Mouse (Mus musculus): Measurements from ENCODE around the gene Hist1h3d. TPM values are rescaled to one million over a fixed set of nuclear protein-coding genes. Genes with fewer than 3 reads are reported as not detected.
"Not testable (repeated sequence)": the region's sequence is repeated elsewhere in the genome, so short reads cannot be mapped to it uniquely, and the experiment has no call there.

Gene Hist1h3d
- total and polyA plus RNA-seq, 2 experiments from 2014 or later = 0.96 to 173 TPM

DNA sequence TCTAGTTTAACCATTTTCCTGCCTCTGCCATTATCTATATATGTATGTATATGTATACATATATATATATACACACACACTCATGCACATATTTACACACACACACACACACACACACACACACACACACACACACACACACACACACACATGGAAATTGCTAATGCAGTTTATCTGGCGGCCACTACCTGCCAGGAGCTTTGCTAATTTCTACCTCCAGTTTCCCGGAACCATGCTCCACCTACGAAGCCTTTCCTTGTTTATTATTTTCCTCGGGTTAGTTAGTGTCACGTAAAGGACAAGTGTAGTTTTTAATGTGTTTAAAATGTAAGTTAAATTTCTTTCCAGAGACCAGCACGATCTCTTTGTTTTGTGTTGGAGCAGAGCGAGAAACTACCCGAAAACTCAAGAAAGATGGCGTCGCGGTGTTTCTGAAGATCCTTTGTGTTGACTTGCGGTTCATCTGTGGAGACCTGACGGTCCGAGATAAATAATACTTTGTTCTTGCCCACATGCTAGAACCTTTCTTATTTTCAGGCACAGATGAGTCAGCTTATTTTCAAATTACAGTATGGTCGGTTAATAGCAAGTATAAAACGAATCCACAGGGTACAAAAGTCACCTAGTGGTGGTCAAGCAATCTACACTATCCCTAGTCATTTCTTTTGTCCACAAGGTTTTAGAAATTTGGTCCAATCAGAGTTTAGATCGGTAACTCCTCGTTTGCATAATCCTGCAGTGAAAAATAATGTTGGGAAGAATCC lies 12.7 kb upstream of the Hist1h3d start:
- peak overlapping the region; percentile 44 for H3K4me3 ChIP-seq (ENCODE audit: low read length)
- ATAC-seq (peak; percentile 70), DNase-seq (ENCODE audit: low spot score) (peak; percentile 86)
- H3K27ac ChIP-seq = peak overlapping the region; percentile 95
- peak overlapping the region; percentile 58 for H3K9ac ChIP-seq (replicated peaks; ENCODE audit: low read length)
- H3K4me2 ChIP-seq (ENCODE audit: low read depth, low read length) = peak overlapping the region; percentile 86
- peak; percentile 71 for TF ChIP-seq CTCF (IDR thresholded peaks at IDR 0.05; ENCODE audit: low read depth)
- 3% methylated on average over 18 of the region's 18 CpGs for WGBS
- no peaks in the 10 kb centered on the region for H3K27me3 ChIP-seq (ENCODE audit: insufficient read depth, low read length)
- no peaks in the 10 kb centered on the region for H3K4me1 ChIP-seq (ENCODE audit: insufficient read depth, low read length)
- H3K36me3 ChIP-seq (ENCODE audit: insufficient read depth, low read length) = no peaks in the 10 kb centered on the region
- no peaks in the 10 kb centered on the region for H3K9me3 ChIP-seq (ENCODE audit: low read length)

DNA sequence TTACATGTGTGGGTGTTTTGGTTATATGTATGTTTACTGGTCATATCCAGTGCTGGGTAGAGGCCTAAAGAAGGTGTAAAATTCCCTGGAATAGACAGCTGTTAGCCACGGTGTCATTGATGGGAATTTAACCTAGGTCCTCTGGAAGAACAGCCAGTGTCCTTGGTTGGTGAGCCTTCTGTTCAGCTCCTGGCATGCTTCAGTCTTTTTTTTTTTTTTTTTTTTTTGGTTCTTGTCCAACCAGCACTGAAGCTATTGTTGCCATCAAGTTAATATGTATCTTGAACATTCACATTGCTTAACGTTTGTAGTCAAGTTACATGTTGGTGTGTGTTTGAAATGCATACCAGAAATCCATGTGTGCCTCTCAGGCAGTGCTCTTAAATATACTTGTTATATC lies 11.1 kb upstream of the Hist1h3d start:
- no peak overlapping the region for H3K27ac ChIP-seq
- no peaks in the 10 kb centered on the region for H3K27me3 ChIP-seq (ENCODE audit: insufficient read depth, low read length)
- no peaks in the 10 kb centered on the region for H3K4me1 ChIP-seq (ENCODE audit: insufficient read depth, low read length)
- WGBS = 86% methylated on average over 2 of the region's 2 CpGs
- no peak for TF ChIP-seq CTCF (IDR thresholded peaks at IDR 0.05; ENCODE audit: low read depth)
- ATAC-seq (no peak), DNase-seq (ENCODE audit: low spot score) (no peak)
- no peak overlapping the region for H3K4me2 ChIP-seq (ENCODE audit: low read depth, low read length)
- H3K9me3 ChIP-seq (ENCODE audit: low read length) = no peaks in the 10 kb centered on the region
- H3K4me3 ChIP-seq (ENCODE audit: low read length) = no peak overlapping the region
- no peak overlapping the region for H3K9ac ChIP-seq (replicated peaks; ENCODE audit: low read length)
- H3K36me3 ChIP-seq (ENCODE audit: insufficient read depth, low read length) = no peaks in the 10 kb centered on the region

DNA sequence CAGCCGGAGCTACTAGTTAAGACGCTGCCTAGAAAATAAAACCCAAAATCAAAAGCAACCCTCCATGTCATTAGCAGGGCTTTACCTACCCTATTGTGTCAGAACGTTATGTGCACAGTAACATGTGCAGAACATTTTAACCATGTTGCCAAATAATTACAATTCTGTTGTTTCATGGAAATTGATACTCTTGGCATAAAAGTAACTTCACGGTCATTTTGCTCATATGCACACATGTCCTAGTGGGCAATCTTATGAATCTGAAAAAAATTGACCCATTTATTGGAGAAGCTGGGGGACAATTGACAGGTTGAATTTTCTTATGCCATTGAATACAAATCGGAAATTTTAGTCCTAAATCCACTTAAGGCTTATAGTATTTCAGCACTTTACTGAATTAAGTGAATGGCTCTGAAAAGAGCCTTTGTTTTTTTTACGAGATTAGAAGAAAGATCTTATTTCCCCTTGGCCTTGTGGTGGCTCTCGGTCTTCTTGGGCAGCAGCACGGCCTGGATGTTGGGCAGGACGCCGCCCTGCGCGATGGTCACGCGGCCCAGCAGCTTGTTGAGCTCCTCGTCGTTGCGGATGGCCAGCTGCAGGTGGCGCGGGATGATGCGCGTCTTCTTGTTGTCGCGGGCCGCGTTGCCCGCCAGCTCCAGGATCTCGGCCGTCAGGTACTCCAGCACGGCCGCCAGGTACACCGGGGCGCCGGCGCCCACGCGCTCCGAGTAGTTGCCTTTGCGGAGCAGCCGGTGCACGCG lies 5.1 kb upstream of the Hist1h3d start:
- ATAC-seq = peak; percentile 31; the same call in 1 of the 2 replicates
- DNase-seq (ENCODE audit: low spot score) = peak; percentile 13
- 4% methylated on average over 18 of the region's 41 CpGs for WGBS

DNA sequence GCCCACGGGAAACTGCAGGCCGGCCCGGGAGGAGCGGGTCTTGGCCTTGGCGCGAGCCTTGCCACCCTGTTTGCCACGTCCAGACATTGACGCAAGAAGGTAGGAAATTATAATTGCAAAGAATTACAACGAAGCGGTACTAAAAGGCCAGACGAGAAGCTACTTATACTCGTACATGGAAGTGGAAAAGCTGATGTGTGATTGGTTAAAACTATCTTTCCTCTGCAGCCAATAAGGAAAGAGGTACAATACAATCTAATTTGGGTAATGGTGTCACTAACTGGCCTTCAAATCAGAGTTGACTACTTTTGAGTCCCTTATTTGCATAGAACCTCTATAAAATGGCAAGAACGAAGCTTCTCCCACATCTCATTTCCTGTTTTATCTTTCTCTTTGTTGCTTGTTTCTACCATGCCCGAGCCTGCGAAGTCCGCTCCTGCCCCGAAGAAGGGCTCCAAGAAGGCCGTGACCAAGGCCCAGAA lies 4.5 kb upstream of the Hist1h3d start, which contains the start of the genes Hist1h2ae and Hist1h2bg:
TSS of gene Hist1h2ae (minus strand) at position 199 of the 482 bp plus-strand sequence.
TSS of gene Hist1h2bg (plus strand) at position 375 of the 482 bp plus-strand sequence.
- DNase-seq (ENCODE audit: low spot score) (peak; percentile 93), ATAC-seq (peak; percentile 93)
- Histone ChIP-seq H3K27ac (peak within 1 kb of the TSS; percentile 95), H3K27me3 (ENCODE audit: insufficient read depth, low read length) (no peaks in the 10 kb centered on the region), H3K36me3 (ENCODE audit: insufficient read depth, low read length) (no peaks in the 10 kb centered on the region), H3K9me3 (ENCODE audit: low read length) (no peaks in the 10 kb centered on the region), H3K9ac (replicated peaks; ENCODE audit: low read length) (peak within 1 kb of the TSS; percentile 51), H3K4me1 (ENCODE audit: insufficient read depth, low read length) (peaks cover 7% of the 10 kb centered on the region; the same call in 1 of the 2 replicates), H3K4me3 (ENCODE audit: low read length) (peak within 1 kb of the TSS; percentile 39), H3K4me2 (ENCODE audit: low read depth, low read length) (peak within 1 kb of the TSS; percentile 59)
- WGBS = under 1% methylated on average over 18 of the region's 18 CpGs
- TF ChIP-seq CTCF (IDR thresholded peaks at IDR 0.05; ENCODE audit: low read depth) = no peak

More for the DNA sequence above, 5.1 kb upstream of the Hist1h3d start:
- peak overlapping the region; percentile 59 for H3K4me2 ChIP-seq (ENCODE audit: low read depth, low read length)
- H3K4me1 ChIP-seq (ENCODE audit: insufficient read depth, low read length); H3K27me3 ChIP-seq (ENCODE audit: insufficient read depth, low read length); H3K36me3 ChIP-seq (ENCODE audit: insufficient read depth, low read length); H3K9me3 ChIP-seq (ENCODE audit: low read length): not testable (repeated sequence)
- H3K4me3 ChIP-seq (ENCODE audit: low read length) = peak overlapping the region; percentile 39
- H3K9ac ChIP-seq (replicated peaks; ENCODE audit: low read length) = peak overlapping the region; percentile 44
- peak overlapping the region; percentile 95 for H3K27ac ChIP-seq

DNA sequence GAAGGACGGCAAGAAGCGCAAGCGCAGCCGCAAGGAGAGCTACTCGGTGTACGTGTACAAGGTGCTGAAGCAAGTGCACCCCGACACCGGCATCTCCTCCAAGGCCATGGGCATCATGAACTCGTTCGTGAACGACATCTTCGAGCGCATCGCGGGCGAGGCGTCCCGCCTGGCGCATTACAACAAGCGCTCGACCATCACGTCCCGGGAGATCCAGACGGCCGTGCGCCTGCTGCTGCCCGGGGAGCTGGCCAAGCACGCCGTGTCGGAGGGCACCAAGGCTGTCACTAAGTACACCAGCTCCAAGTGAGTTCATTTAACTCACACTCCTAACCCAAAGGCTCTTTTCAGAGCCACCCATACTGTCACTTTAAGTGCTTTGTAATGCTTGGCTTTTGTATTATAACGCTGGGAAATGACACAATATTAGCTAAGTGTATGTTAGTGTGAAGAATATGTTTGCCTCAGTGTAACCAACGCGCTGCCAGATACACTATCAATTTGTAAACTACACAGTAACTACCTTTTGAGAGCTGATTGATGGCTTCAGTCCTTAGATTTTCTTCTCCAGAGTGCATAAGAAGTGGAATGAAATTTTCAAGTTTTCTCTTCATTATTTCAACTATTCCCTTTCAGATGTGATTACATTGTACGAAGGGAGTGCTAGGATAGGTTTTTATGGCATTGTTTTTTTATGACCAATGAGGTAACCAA lies 3.9 kb upstream of the Hist1h3d start:
- Histone ChIP-seq H3K27ac (peak overlapping the region; percentile 95), H3K4me2 (ENCODE audit: low read depth, low read length) (peak overlapping the region; percentile 59), H3K4me3 (ENCODE audit: low read length) (peak overlapping the region; percentile 39), H3K9ac (replicated peaks; ENCODE audit: low read length) (peak overlapping the region; percentile 51)
- H3K27me3 ChIP-seq (ENCODE audit: insufficient read depth, low read length); H3K9me3 ChIP-seq (ENCODE audit: low read length); ATAC-seq; H3K36me3 ChIP-seq (ENCODE audit: insufficient read depth, low read length); H3K4me1 ChIP-seq (ENCODE audit: insufficient read depth, low read length); DNase-seq (ENCODE audit: low spot score): not testable (repeated sequence)
- WGBS = under 1% methylated on average over 10 of the region's 34 CpGs

All from hindbrain, postnatal 0 days (tissue).